Mouse (Mus musculus): ENCODE data around the gene Strbp.
"Not testable (repeated sequence)": the region's sequence is repeated elsewhere in the genome, so short reads cannot be mapped to it uniquely, and the experiment has no call there.

The Strbp gene

GRCm38 (mm10) chr2:37530766-37531165, 172.9 kb downstream of the Strbp start:
- intact Hi-C loops (cut with DNase I): no loop called here

GRCm38 (mm10) chr2:37529397-37529796, 174.3 kb downstream of the Strbp start:
- intact Hi-C loops (cut with DNase I): no loop called here

DNA sequence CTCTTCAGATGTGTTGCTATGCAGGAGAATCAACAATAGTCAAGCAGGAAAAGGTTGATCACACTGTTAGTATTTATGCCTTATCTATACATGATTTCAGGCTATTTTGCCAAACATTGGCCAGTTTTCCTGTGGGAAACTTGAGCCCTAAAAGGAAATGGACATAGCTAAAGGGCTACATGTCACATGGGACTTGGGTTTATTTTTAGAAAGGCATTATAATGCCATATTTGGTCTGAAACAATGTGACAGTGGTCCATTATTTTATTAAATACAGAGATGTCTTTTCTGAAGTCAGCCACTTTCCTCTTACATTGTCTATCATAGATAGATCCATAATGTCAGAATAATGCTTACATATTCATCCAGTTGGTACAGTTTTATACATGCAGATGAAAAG, 176.1 kb downstream of the Strbp start:
- intact Hi-C loops (cut with DNase I): no loop called here

DNA sequence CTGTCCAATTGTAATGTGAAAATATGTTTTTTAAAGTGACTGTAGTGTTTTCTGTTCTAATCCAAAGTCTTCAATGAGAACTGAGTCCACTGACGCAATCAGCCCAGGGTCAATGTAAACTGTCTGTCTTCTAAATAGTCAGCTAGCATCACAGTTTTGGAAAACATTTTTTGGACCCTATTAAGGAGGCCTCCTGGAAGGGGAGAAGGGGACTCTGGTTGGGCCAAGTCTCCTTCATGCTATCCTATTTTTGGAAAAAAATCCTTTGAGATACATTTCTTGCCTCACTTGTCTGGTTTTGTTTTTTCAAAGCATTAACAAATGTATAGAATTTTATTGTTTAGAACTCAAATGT, 184.4 kb downstream of the Strbp start:
- intact Hi-C loops (cut with DNase I): no loop called here

- intact Hi-C loops (cut with DNase I): no loop called here
Observed at GRCm38 (mm10) chr2:37518561-37519285, 184.9 kb downstream of the Strbp start.

DNA sequence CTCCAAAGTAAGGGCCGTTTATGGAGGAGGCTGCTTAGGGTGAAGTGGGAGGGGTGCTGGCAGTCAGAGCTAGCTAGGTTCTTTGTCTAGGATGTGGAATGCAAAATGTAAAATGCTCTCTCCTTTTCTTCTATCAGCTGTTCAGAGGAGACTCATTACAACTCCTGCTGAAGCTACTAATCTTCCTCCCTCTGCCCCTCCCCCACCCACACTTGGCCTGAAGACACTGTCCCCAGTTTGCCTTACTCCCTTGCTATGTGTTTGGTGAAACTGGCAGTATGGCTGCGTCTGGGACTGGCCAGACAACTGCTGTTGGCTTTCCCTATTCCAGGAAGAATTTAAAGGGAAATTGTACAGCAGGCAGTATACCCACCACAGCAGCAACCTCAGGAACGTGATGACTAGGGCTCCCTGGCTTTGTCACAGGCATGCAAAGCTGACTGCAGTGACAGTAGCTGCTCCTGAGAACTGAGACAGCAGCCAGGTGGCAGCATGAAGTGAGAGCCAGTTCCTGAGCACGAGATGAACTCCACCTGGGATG, 186.7 kb downstream of the Strbp start:
- intact Hi-C loops (cut with DNase I): no loop called here

DNA sequence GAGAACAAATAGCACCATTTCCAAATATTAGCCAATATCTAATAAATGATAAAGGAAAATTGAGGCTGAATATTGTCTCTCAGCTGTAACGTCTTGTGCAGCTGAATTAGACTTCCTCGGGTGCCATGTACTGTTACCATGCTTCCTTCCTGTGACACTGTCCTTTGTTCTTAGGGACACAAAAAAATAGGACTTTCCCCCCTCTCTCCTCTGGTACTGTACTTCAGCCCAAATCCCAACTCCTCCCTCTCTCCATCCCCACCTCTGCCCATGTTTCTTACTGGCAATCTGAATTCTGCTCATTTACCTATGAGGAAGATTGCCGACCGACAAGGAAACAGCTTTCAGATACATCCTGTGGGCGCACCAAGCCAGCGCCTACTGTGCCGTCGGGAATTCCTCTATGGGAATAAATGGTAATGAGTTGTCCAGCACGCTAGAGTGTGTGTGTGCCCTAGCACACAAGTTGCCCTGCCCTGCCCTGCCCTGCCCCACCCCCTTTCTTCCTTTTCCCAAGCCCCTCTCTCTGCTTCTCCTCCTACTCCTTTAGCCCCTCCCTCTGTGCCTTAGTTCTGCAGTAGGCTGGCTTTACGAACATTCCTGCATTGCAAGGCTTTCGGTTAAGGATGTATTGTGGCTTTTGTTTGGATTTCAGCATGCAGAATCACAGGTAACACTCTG, 187.5 kb downstream of the Strbp start, which contains the start of gene Gpr21:
TSS of gene Gpr21 (plus strand) at position 303 of the 681 bp plus-strand sequence.
- intact Hi-C loops (cut with DNase I): no loop called here

DNA sequence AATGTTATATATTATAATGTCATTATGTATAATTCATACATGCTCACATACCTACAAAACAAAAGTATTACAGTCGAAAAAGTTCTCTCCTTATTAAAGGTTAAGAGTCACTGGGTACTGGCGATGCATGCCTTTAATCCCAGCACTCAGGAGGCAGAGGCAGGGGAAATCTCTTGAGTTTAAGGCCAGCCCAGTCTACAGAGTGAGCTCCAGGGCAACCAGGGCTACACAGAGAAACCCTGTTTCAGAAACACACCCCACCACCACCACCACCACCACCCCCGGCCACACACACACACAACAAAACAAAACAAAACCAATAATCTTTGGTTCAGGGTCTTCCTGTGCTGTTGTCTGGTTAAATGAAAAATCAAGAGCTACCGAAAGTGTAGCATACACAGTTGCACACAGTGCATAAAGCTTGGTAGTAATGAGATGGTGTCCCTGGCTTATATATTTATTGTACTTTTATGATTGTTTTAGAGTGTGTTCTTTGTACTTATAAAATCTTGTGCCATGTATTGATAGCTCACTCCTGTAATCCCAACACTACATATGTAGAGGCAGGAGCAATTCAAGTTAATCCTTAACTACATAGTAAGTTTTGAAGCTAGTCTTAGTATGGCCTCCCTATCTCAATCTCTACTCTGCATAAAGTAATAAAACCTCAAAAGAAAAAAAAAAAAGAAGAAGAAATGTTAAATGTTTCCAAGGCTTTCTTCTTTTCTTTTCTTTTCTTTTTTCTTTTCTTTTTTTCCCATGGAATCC, 192.3 kb downstream of the Strbp start:
- intact Hi-C loops (cut with DNase I): no loop called here

DNA sequence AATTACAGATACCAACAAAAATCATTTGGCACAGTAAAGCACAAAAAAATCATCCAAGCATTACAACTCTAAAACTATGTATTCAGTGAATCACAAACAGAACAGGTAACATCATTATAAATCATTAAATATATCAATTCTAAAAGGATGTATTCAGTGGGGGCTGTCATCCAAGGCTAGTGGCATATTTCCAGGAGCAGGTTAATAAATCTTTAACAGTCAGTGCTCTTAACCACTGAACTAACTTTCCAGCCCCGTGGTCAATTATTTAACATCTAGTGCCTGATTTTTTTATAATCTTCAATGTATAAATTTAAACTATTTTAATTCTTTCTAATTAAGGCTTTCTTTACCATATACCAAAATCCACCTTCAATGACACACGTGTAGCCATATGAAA, 197.8 kb downstream of the Strbp start:
- intact Hi-C loops (cut with DNase I): not testable (repeated sequence)

GRCm38 (mm10) chr2:37497321-37497720, 206.3 kb downstream of the Strbp start:
- intact Hi-C loops (cut with DNase I): no loop called here

- intact Hi-C loops (cut with DNase I): loop anchor here (5.0 kb wide), 1 partner anchor 112 kb away; no protein-coding TSS in a partner anchor
Observed at GRCm38 (mm10) chr2:37488956-37489355, 214.7 kb downstream of the Strbp start.

DNA sequence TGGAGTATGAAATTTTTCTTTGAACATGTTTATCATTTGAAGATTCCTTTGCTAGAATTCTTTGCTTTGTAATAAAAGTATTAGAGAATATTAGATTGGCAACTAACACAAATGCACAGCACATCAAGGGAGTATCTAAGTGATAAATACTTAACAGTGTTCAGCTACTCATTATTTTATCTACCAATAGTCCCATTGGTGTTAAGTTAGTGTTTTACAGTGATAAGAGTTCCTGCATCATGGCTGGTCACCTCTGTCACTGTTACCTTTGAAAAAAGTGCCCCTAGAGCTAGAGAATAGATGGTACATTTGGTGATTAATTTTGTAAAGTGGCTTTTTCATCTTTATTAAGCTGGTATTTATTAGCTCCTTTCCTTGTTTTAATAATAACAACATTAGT, 217.3 kb downstream of the Strbp start:
- intact Hi-C loops (cut with DNase I): loop anchor here (5.0 kb wide), 1 partner anchor 109 kb away; no protein-coding TSS in a partner anchor

DNA sequence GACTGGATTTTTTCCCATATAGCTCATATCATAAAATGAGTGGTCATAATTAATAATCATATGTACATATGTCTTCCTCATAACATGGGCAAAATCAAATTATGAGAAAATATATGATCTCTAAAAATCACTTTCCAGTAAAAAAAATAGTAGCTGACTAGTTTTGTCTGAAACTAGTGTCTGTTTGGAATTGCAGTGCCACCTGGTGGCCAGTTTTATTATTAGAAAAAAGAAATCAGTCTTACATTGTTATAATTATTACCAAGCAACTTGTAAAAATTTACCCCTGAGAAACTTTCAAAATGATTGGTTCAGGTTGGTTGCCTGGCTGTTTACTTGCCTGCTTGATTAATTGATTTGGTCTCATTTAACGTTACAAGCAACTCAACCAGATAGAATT, 218.3 kb downstream of the Strbp start:
- intact Hi-C loops (cut with DNase I): loop anchor here (5.0 kb wide), 1 partner anchor 108 kb away; no protein-coding TSS in a partner anchor

- intact Hi-C loops (cut with DNase I): loop anchor here (5.0 kb wide), 1 partner anchor 82 kb away; no protein-coding TSS in a partner anchor
Observed at GRCm38 (mm10) chr2:37484165-37484564, 219.5 kb downstream of the Strbp start.

DNA sequence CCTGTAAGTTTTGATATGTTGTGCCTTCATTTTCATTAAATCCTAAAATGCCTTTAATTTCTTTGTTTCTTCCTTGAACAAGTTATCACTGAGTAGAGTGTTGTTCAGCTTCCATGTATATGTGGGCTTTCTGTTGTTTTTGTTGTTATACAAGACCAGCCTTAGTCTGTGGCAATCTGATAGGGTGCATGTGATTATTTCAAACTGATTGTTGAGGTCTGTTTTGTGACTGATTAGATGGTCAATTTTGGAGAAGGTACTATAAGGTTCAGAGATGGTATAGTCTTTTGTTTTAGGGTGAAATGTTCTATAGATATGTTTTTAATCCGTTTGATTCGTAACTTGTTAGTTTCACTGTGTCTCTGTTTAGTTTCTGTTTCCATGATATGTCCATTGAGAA, 223.6 kb downstream of the Strbp start:
- intact Hi-C loops (cut with DNase I): loop anchor here (5.0 kb wide), 1 partner anchor 78 kb away; no protein-coding TSS in a partner anchor

DNA sequence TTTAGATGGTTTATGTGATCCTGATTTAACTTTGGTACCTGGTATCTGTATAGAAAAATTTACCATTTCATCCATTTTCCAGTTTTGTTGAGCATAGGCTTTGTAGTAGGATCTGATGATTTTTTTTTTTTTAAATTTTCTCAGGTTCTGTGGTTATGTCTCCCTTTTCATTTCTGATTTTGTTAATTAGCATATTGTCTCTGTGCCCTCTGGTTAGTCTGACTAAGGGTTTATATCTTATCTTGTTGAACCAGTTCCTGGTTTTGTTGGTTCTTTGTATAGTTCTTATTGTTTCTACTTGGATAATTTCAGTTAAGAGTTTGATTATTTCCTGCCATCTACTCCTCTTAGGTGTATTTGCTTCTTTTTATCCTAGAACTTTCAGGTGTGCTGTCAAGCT, 224.1 kb downstream of the Strbp start:
- intact Hi-C loops (cut with DNase I): no loop called here

DNA sequence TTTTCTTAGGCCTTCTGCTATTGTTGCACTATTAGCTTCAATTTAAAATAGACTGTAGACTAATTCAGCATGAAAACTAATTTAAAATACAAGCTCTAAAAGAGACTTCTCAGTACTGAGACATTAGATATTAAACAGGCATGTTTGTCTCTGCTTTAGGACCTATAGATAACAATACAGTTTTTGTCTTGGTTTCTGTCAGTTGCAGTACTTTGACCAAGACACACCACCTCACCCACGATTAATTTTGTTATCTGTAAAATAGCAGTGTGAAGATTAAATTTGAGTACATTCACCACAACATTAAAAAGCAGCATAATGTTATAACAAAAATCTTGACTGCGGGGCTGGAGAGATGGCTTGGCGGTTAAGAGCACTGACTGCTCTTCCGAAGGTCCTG, 237.4 kb downstream of the Strbp start:
- intact Hi-C loops (cut with DNase I): no loop called here

DNA sequence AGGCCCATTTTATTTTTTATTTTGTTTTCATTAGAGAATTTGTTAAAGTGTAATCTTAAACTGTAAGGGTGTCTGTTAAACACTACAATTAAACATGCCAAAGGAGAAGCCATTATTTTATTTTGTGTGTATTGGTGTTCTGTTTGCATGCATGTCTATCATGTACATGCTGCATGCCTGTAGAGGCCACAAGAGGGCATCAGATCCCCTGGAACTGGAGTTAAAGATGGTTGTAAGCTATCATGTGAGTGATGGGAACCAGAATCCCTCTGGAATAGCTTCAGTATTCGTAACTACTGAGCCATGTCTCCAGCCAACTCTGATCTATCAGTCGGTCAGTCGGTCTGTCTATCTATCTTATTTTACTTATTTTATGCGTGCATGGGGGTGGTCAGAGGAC, 243.0 kb downstream of the Strbp start:
- intact Hi-C loops (cut with DNase I): no loop called here

- intact Hi-C loops (cut with DNase I): no loop called here
Observed at GRCm38 (mm10) chr2:37452376-37452760, 251.3 kb downstream of the Strbp start.

DNA sequence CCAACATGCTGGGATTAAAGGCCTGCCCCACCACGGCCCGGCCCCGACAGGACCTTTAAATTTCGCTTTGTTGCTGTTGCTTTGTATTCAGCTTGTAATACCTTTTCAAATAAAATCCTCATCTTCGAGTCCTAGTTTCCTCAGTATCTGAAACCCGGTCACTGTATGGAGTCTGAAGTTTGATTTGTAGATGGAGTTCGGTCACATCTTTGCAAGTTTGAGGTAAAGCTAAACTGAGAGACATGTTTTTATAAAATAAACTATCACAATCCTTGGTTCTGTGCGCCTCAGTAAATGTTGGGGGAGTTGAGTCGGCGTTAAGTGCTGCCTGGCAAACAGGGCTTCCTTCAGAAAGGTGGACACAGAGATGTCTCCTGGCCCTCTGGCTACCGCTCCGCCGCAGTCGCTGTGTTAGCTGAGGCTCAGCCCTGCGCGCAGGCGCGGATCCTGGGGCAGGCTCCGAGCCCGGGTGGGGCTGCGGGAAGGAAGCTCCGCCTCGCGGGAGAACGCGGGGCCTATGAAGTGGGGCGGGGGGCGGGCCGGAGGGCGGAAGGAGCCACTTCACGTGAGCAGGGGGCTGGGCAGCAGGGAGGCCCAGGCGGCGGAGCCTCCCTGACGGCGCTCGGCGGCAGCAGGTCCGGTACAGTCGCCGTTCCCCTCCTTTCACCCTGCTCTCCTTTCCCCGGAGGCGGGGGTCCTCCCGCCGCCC, 251.8 kb downstream of the Strbp start:
- intact Hi-C loops (cut with DNase I): no loop called here
